In genomic region chr3:151771074-151771473, GRCm38 (mm10) we compare ENCODE assay signal across 9 mouse cellular contexts. TPM values are rescaled to one million over a fixed set of nuclear protein-coding genes. Genes with fewer than 3 reads are reported as not detected.
DNase-seq lines count a peak whose midpoint lies in the region; ATAC-seq and TF ChIP-seq lines count a peak whose summit lies in the region.
"Had no signal": no experiment of that assay in that cellular context is flagged by ENCODE, and none has a peak within 500 bp of the region (broad histone marks: within the 10 kb centered on the region; RNA-seq: fewer than 3 reads in every experiment).

No protein-coding gene starts in this region.

- no peaks in the 10 kb centered on the region for H3K4me1 ChIP-seq in lung, postnatal 0 days (ENCODE audit: insufficient read depth, low read depth, low read length)
- H3K4me1 ChIP-seq: embryonic facial prominence, embryonic 13.5 days had no signal

- peak; percentile 89 for TF ChIP-seq CTCF in lung, postnatal 0 days (IDR thresholded peaks at IDR 0.05)

- ATAC-seq in lung, postnatal 0 days = no peak; the same call in 1 of the 2 replicates

- no peak overlapping the region for H3K4me2 ChIP-seq in lung, postnatal 0 days (replicated peaks; ENCODE audit: low read depth, low read length)
- H3K4me2 ChIP-seq: embryonic facial prominence, embryonic 13.5 days had no signal

- H3K4me3 ChIP-seq in lung, postnatal 0 days (ENCODE audit: low read depth, low read length) = no peak overlapping the region
- H3K4me3 ChIP-seq: embryonic facial prominence, embryonic 13.5 days had no signal

- no peak for TF ChIP-seq EP300 in lung, postnatal 0 days (IDR thresholded peaks at IDR 0.05)

- WGBS in lung, postnatal 0 days = 51% methylated on average over 3 of the region's 3 CpGs

- no peaks in the 10 kb centered on the region for H3K36me3 ChIP-seq in lung, postnatal 0 days (ENCODE audit: insufficient read depth, low read length)
- H3K36me3 ChIP-seq: embryonic facial prominence, embryonic 13.5 days had no signal

- intact Hi-C loops in heart, postnatal 36 days (cut with DNase I) = loop anchor here (1.0 kb wide), 1 partner anchor 55 kb away; no protein-coding TSS in a partner anchor

- H3K9me3 ChIP-seq in lung, postnatal 0 days (ENCODE audit: low read length) = no peaks in the 10 kb centered on the region
- H3K9me3 ChIP-seq: embryonic facial prominence, embryonic 13.5 days had no signal

- no peak overlapping the region for H3K9ac ChIP-seq in lung, postnatal 0 days (replicated peaks; ENCODE audit: low read depth)
- H3K9ac ChIP-seq: embryonic facial prominence, embryonic 13.5 days had no signal

- no peak overlapping the region for H3K27ac ChIP-seq in lung, postnatal 0 days (ENCODE audit: low read length)
- H3K27ac ChIP-seq: embryonic facial prominence, embryonic 13.5 days had no signal

- H3K27me3 ChIP-seq in lung, postnatal 0 days (replicated peaks; ENCODE audit: insufficient read depth, low read length) = no peaks in the 10 kb centered on the region
- H3K27me3 ChIP-seq: embryonic facial prominence, embryonic 13.5 days had no signal

- peak; percentile 19 to 50 for DNase-seq in heart, postnatal 36 days
- DNase-seq in heart, adult 11 months = no peak
- DNase-seq in CD4-positive, CD25-positive, alpha-beta regulatory T cell, adult 2 months (ENCODE audit: low read depth, low spot score) = peak; percentile 44
- DNase-seq in adipocyte (ENCODE audit: low spot score) = peak; percentile 75
- DNase-seq in embryo, embryonic 11 days = peak; percentile 65
- peak; percentile 63 to 89 for DNase-seq in kidney, postnatal 25 days
- DNase-seq in lung, postnatal 0 days (ENCODE audit: low spot score) = peak; percentile 59
- DNase-seq in thymus, postnatal 36 days = peak; percentile 12 to 14

RNA-seq across cellular contexts. Expression of gene Ifi44l, which starts 8.4 kb away (rescaled TPM):
- not detected for total RNA-seq in heart, postnatal 36 days (2021)
- 0.10 TPM in 1 of 2 replicates, not detected in the other for polyA plus RNA-seq in lung, postnatal 0 days (2015; fragmentation: Nextera tagmentation; extraction: Ambion mirVana)
- polyA plus RNA-seq: embryonic facial prominence, embryonic 13.5 days had no signal

RNA-seq across cellular contexts. Expression of gene Ifi44, which starts 21.3 kb away (rescaled TPM):
- total RNA-seq in heart, postnatal 36 days (2021) = 1 to 10 TPM; 1.5 to 2.4 TPM
- 1.6 and 2.4 TPM in 2 replicates for polyA plus RNA-seq in lung, postnatal 0 days (2015; fragmentation: Nextera tagmentation; extraction: Ambion mirVana)
